Mouse (Mus musculus) adrenal gland (tissue): Measurements from ENCODE around the gene H2-T3.
"Not testable (repeated sequence)": the region's sequence is repeated elsewhere in the genome, so short reads cannot be mapped to it uniquely, and the experiment has no call there.

Source experiments
- intact Hi-C: fragments of 180-260 bp; cut with DNase I; formaldehyde crosslinking; loops from one replicate; pipeline ENCODE4 v1.15.1; 2025

H2-T3 gene

GRCm38 (mm10) chr17:36179446-36179845 is 10.6 kb downstream of the H2-T3 start:
- intact Hi-C loops = not testable (repeated sequence)

GRCm38 (mm10) chr17:36178938-36179337 is 11.1 kb downstream of the H2-T3 start:
- intact Hi-C loops = not testable (repeated sequence)

- intact Hi-C loops = not testable (repeated sequence)
Measured at GRCm38 (mm10) chr17:36176132-36176531, 14.0 kb downstream of the H2-T3 start.

GRCm38 (mm10) chr17:36170287-36170814 is 19.7 kb downstream of the H2-T3 start:
- intact Hi-C loops = no loop called here

GRCm38 (mm10) chr17:36169753-36170152 is 20.3 kb downstream of the H2-T3 start:
- intact Hi-C loops = no loop called here

- intact Hi-C loops = not testable (repeated sequence)
Measured at GRCm38 (mm10) chr17:36169094-36169493, 21.0 kb downstream of the H2-T3 start.

GRCm38 (mm10) chr17:36168039-36168652 is 21.9 kb downstream of the H2-T3 start, which contains the start of gene Gm8909:
TSS of gene Gm8909 (minus strand) at chr17:36168537.
- intact Hi-C loops = no loop called here

GRCm38 (mm10) chr17:36167306-36168038 is 22.6 kb downstream of the H2-T3 start:
- intact Hi-C loops = no loop called here

GRCm38 (mm10) chr17:36166901-36167300 is 23.2 kb downstream of the H2-T3 start:
- intact Hi-C loops = not testable (repeated sequence)

GRCm38 (mm10) chr17:36161129-36162051 is 28.7 kb downstream of the H2-T3 start:
- intact Hi-C loops = no loop called here

GRCm38 (mm10) chr17:36158264-36158663 is 31.8 kb downstream of the H2-T3 start:
- intact Hi-C loops = not testable (repeated sequence)

- intact Hi-C loops = not testable (repeated sequence)
Measured at GRCm38 (mm10) chr17:36157782-36158181, 32.3 kb downstream of the H2-T3 start.

- intact Hi-C loops = no loop called here
Measured at GRCm38 (mm10) chr17:36154271-36155149, 35.6 kb downstream of the H2-T3 start.

GRCm38 (mm10) chr17:36151200-36151599 is 38.9 kb downstream of the H2-T3 start:
- intact Hi-C loops = not testable (repeated sequence)

- intact Hi-C loops = not testable (repeated sequence)
Measured at GRCm38 (mm10) chr17:36148468-36148867, 41.6 kb downstream of the H2-T3 start.

GRCm38 (mm10) chr17:36146937-36147336 is 43.1 kb downstream of the H2-T3 start:
- intact Hi-C loops = not testable (repeated sequence)

- intact Hi-C loops = not testable (repeated sequence)
Measured at GRCm38 (mm10) chr17:36145861-36146156, 44.3 kb downstream of the H2-T3 start.

GRCm38 (mm10) chr17:36145111-36145860 is 44.8 kb downstream of the H2-T3 start:
- intact Hi-C loops = no loop called here

- intact Hi-C loops = loop anchor here (10.0 kb wide), 1 partner anchor 72 kb away; no protein-coding TSS in a partner anchor
Measured at GRCm38 (mm10) chr17:36136299-36136848, 53.7 kb downstream of the H2-T3 start.
